Mouse (Mus musculus): Measurements from ENCODE around the gene Errfi1. TPM values are rescaled to one million over a fixed set of nuclear protein-coding genes. Genes with fewer than 3 reads are reported as not detected.
A peak's percentile ranks its signal among the peaks of the same experiment; 100 is the strongest.

The Errfi1 gene
- polyA plus RNA-seq, 1 experiment from 2014 or later = 30.6 TPM

DNA sequence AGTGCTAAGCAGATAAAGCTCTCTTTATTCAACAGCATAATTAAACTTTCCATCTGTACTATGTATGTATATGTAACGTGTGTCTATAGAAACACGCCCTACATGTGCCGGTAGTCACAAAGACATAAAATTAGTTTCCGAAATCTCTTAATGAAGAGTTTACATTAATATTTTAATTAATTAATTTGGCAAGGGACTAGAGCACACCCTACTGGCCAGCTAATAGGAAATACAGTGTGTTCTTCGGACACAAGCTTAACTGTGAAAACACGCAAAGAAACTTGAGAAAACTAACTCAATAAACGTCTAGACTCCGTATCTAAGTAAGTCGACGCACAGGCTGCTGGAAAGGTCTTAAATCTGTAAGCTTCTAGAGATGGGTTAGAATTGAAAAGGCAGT lies 3.8 kb upstream of the Errfi1 start:
- Histone ChIP-seq H3K27ac (replicated peaks) (no peak overlapping the region), H3K36me3 (ENCODE audit: control insufficient read depth, insufficient read depth, low read length) (no peaks in the 10 kb centered on the region), H3K4me3 (ENCODE audit: low read depth, low read length) (no peak overlapping the region), H3K4me2 (replicated peaks; ENCODE audit: low read depth) (no peak overlapping the region), H3K9ac (ENCODE audit: low read length) (no peak overlapping the region), H3K4me1 (replicated peaks; ENCODE audit: control insufficient read depth, insufficient read depth) (peaks cover 2% of the 10 kb centered on the region; the same call in 1 of the 2 replicates), H3K27me3 (ENCODE audit: control insufficient read depth, insufficient read depth, low read length) (no peaks in the 10 kb centered on the region), H3K9me3 (ENCODE audit: control insufficient read depth, low read length) (no peaks in the 10 kb centered on the region)
- no peak for ATAC-seq (ENCODE audit: low FRiP score, low TSS enrichment)
- WGBS = 32% methylated on average over 10 of the region's 10 CpGs
- DNase-seq (ENCODE audit: low spot score) = no peak
- no peak for TF ChIP-seq EP300 (optimal IDR thresholded peaks at IDR 0.05)
- peak; percentile 80 for TF ChIP-seq CTCF (IDR thresholded peaks at IDR 0.05; ENCODE audit: low read depth)

DNA sequence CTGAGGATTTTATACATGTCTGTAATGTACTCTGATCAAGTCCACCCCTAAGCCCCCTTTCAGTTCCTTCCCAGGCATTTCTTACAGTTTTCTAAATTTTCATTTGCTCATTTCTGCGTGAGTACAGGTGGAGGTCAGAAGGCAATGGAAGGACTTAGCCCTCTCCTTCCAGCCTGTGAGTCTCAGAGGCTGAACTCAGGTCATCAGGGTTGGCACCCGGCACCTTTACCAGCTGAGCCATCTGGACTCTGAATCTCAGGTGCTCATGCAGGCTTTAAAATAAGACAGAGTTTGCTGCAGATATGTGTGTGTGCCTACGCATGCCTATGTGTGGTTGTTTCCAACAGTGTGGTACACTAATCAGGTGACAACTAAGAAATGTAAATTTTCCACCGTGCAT lies 2.8 kb upstream of the Errfi1 start:
- Histone ChIP-seq H3K4me2 (replicated peaks; ENCODE audit: low read depth) (no peak overlapping the region), H3K4me1 (replicated peaks; ENCODE audit: control insufficient read depth, insufficient read depth) (peaks cover 2% of the 10 kb centered on the region; the same call in 1 of the 2 replicates), H3K9me3 (ENCODE audit: control insufficient read depth, low read length) (no peaks in the 10 kb centered on the region), H3K27me3 (ENCODE audit: control insufficient read depth, insufficient read depth, low read length) (no peaks in the 10 kb centered on the region), H3K27ac (replicated peaks) (0 out of 2 replicates have a peak overlapping the region, but pooled peaks have one; percentile 45), H3K36me3 (ENCODE audit: control insufficient read depth, insufficient read depth, low read length) (no peaks in the 10 kb centered on the region), H3K9ac (ENCODE audit: low read length) (no peak overlapping the region), H3K4me3 (ENCODE audit: low read depth, low read length) (no peak overlapping the region)
- no peak for TF ChIP-seq CTCF (IDR thresholded peaks at IDR 0.05; ENCODE audit: low read depth)
- TF ChIP-seq EP300 (optimal IDR thresholded peaks at IDR 0.05) = no peak
- DNase-seq (ENCODE audit: low spot score) = no peak
- ATAC-seq (ENCODE audit: low FRiP score, low TSS enrichment) = no peak
- WGBS = 70% methylated on average over 4 of the region's 4 CpGs

- Histone ChIP-seq H3K27me3 (ENCODE audit: control insufficient read depth, insufficient read depth, low read length) (no peaks in the 10 kb centered on the region), H3K4me3 (ENCODE audit: low read depth, low read length) (no peak overlapping the region), H3K4me1 (replicated peaks; ENCODE audit: control insufficient read depth, insufficient read depth) (peaks cover 2% of the 10 kb centered on the region; the same call in 1 of the 2 replicates), H3K9me3 (ENCODE audit: control insufficient read depth, low read length) (no peaks in the 10 kb centered on the region), H3K27ac (replicated peaks) (0 out of 2 replicates have a peak overlapping the region, but pooled peaks have one; percentile 49), H3K9ac (ENCODE audit: low read length) (no peak overlapping the region), H3K4me2 (replicated peaks; ENCODE audit: low read depth) (no peak overlapping the region), H3K36me3 (ENCODE audit: control insufficient read depth, insufficient read depth, low read length) (no peaks in the 10 kb centered on the region)
- ATAC-seq (ENCODE audit: low FRiP score, low TSS enrichment) (no peak), DNase-seq (ENCODE audit: low spot score) (no peak)
- 51% methylated on average over 8 of the region's 8 CpGs for WGBS
- TF ChIP-seq CTCF (IDR thresholded peaks at IDR 0.05; ENCODE audit: low read depth) (no peak), EP300 (optimal IDR thresholded peaks at IDR 0.05) (no peak)
Measured at GRCm38 (mm10) chr4:150852045-150852444, 1.7 kb upstream of the Errfi1 start.

DNA sequence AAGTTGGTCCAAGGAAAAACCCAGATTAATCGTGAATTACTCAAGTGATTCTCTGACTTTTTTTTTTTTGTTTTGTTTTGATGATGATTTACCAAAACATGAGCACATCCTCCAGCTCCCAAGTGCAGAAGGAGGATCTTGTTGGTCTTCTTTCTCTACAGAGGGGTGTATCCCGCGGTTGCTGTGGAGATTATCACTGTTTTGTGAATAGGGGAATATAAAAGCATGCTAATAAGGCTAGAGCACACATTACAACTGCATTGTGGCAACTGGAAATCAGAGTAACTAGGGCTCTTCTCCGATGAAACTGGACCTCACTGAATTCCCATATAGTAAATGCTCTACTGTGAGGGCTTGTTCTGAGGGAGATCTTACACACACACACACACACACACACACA lies 1.2 kb upstream of the Errfi1 start:
- Histone ChIP-seq H3K9me3 (ENCODE audit: control insufficient read depth, low read length) (no peaks in the 10 kb centered on the region), H3K27me3 (ENCODE audit: control insufficient read depth, insufficient read depth, low read length) (no peaks in the 10 kb centered on the region), H3K4me2 (replicated peaks; ENCODE audit: low read depth) (no peak overlapping the region), H3K27ac (replicated peaks) (peak overlapping the region; percentile 67), H3K9ac (ENCODE audit: low read length) (no peak overlapping the region), H3K4me3 (ENCODE audit: low read depth, low read length) (no peak overlapping the region), H3K4me1 (replicated peaks; ENCODE audit: control insufficient read depth, insufficient read depth) (peaks cover 2% of the 10 kb centered on the region; the same call in 1 of the 2 replicates), H3K36me3 (ENCODE audit: control insufficient read depth, insufficient read depth, low read length) (no peaks in the 10 kb centered on the region)
- WGBS = 52% methylated on average over 4 of the region's 4 CpGs
- TF ChIP-seq CTCF (IDR thresholded peaks at IDR 0.05; ENCODE audit: low read depth) = no peak
- TF ChIP-seq EP300 (optimal IDR thresholded peaks at IDR 0.05) = no peak
- DNase-seq (ENCODE audit: low spot score) (no peak), ATAC-seq (ENCODE audit: low FRiP score, low TSS enrichment) (no peak)

GRCm38 (mm10) chr4:150854839-150855246 lies 1.1 kb downstream of the Errfi1 start:
- H3K36me3 ChIP-seq (ENCODE audit: control insufficient read depth, insufficient read depth, low read length) = no peaks in the 10 kb centered on the region
- peak overlapping the region; percentile 68 for H3K4me2 ChIP-seq (replicated peaks; ENCODE audit: low read depth)
- H3K4me3 ChIP-seq (ENCODE audit: low read depth, low read length) = peak overlapping the region; percentile 99
- H3K4me1 ChIP-seq (replicated peaks; ENCODE audit: control insufficient read depth, insufficient read depth) = peaks cover 2% of the 10 kb centered on the region; the same call in 1 of the 2 replicates
- no peaks in the 10 kb centered on the region for H3K27me3 ChIP-seq (ENCODE audit: control insufficient read depth, insufficient read depth, low read length)
- peak; percentile 98 for DNase-seq (ENCODE audit: low spot score)
- H3K27ac ChIP-seq (replicated peaks) = peak overlapping the region; percentile 100
- peak; percentile 87 for ATAC-seq (ENCODE audit: low FRiP score, low TSS enrichment)
- no peaks in the 10 kb centered on the region for H3K9me3 ChIP-seq (ENCODE audit: control insufficient read depth, low read length)
- peak overlapping the region; percentile 99 for H3K9ac ChIP-seq (ENCODE audit: low read length)
- TF ChIP-seq CTCF (IDR thresholded peaks at IDR 0.05; ENCODE audit: low read depth) = peak; percentile 76
- TF ChIP-seq EP300 (optimal IDR thresholded peaks at IDR 0.05) = no peak
- WGBS = 0% methylated on average over 52 of the region's 59 CpGs

GRCm38 (mm10) chr4:150855346-150855745 lies 1.6 kb downstream of the Errfi1 start:
- H3K9ac ChIP-seq (ENCODE audit: low read length) = peak overlapping the region; percentile 99
- H3K4me3 ChIP-seq (ENCODE audit: low read depth, low read length) = peak overlapping the region; percentile 99
- H3K27me3 ChIP-seq (ENCODE audit: control insufficient read depth, insufficient read depth, low read length) = no peaks in the 10 kb centered on the region
- DNase-seq (ENCODE audit: low spot score) (no peak), ATAC-seq (ENCODE audit: low FRiP score, low TSS enrichment) (peak; percentile 33; the same call in 1 of the 2 replicates)
- TF ChIP-seq EP300 (optimal IDR thresholded peaks at IDR 0.05) (no peak), CTCF (IDR thresholded peaks at IDR 0.05; ENCODE audit: low read depth) (no peak)
- H3K27ac ChIP-seq (replicated peaks) = peak overlapping the region; percentile 100
- 1% methylated on average over 39 of the region's 43 CpGs for WGBS
- H3K4me2 ChIP-seq (replicated peaks; ENCODE audit: low read depth) = peak overlapping the region; percentile 68
- H3K36me3 ChIP-seq (ENCODE audit: control insufficient read depth, insufficient read depth, low read length) = no peaks in the 10 kb centered on the region
- H3K9me3 ChIP-seq (ENCODE audit: control insufficient read depth, low read length) = no peaks in the 10 kb centered on the region
- H3K4me1 ChIP-seq (replicated peaks; ENCODE audit: control insufficient read depth, insufficient read depth) = peaks cover 2% of the 10 kb centered on the region; the same call in 1 of the 2 replicates

Data from stomach, postnatal 0 days (tissue).